Mouse (Mus musculus) liver, embryonic 14.5 days (tissue): Measurements from ENCODE around the gene Ms4a4d. TPM values are rescaled to one million over a fixed set of nuclear protein-coding genes. Genes with fewer than 3 reads are reported as not detected.
A peak's percentile ranks its signal among the peaks of the same experiment; 100 is the strongest.

Experiments
- ATAC-seq: fragments of 200-750 bp; cut with Nextera tagmentation; 2 replicates; pipeline ENCODE4 v1.8.0; 2017; ENCODE audit warnings: moderate number of reproducible peaks, mild to moderate bottlenecking, moderate library complexity; ENCODE audit not compliant: insufficient read depth
- DNase-seq, 3 experiments: peaks; one replicate each; pipeline ENCODE4 v3.0.0-alpha.2; 2012 to 2013; ENCODE audit warnings: low read depth in 3 of 3, low spot score in 3 of 3
- H3K27ac ChIP-seq: fragments of 300-500 bp; sonication (generic); 2 replicates; pipeline ENCODE4 v1.5.1; 2014; ENCODE audit warnings: moderate library complexity, mild to moderate bottlenecking, control low read depth, inconsistent platforms
- H3K27me3 ChIP-seq: fragments of 300-500 bp; sonication (generic); 2 replicates; pipeline ENCODE4 v1.6.1; 2014; ENCODE audit warnings: mild to moderate bottlenecking, low read length, moderate library complexity; ENCODE audit not compliant: control insufficient read depth, insufficient read depth
- H3K36me3 ChIP-seq: fragments of 300-500 bp; sonication (generic); replicated peaks from 2 replicates; pipeline ENCODE4 v1.6.1; 2014; ENCODE audit warnings: low read depth; ENCODE audit not compliant: control insufficient read depth, insufficient read depth
- H3K4me1 ChIP-seq, 2 experiments: fragments of 200-500 bp in 1 of 2; fragments of 300-500 bp in 1 of 2; sonication (generic) in 1 of 2; replicated peaks; 2 replicates each; pipeline ENCODE4 v1.6.1; 2012 to 2014; ENCODE audit warnings: antibody characterized with exemption in 1 of 2, inconsistent platforms in 1 of 2, low read length in 1 of 2; ENCODE audit not compliant: control insufficient read depth in 2 of 2, insufficient read depth in 2 of 2
- H3K4me2 ChIP-seq: fragments of 300-500 bp; sonication (generic); 2 replicates; pipeline ENCODE4 v1.6.1; 2014; ENCODE audit warnings: low read depth, mild to moderate bottlenecking, control low read depth, moderate library complexity
- H3K4me3 ChIP-seq, 2 experiments: fragments of 200-500 bp in 1 of 2; fragments of 300-500 bp in 1 of 2; sonication (generic) in 1 of 2; 2 replicates each; pipeline ENCODE4 v1.5.1; 2012 to 2014; ENCODE audit warnings: low read depth in 2 of 2, low read length in 2 of 2, mild to moderate bottlenecking in 2 of 2, control low read depth in 1 of 2, inconsistent platforms in 1 of 2, moderate library complexity in 1 of 2; ENCODE audit not compliant: insufficient read depth in 1 of 2
- H3K9ac ChIP-seq: fragments of 300-500 bp; sonication (generic); replicated peaks from 2 replicates; pipeline ENCODE4 v1.6.1; 2014; ENCODE audit warnings: mild to moderate bottlenecking, control low read depth, moderate library complexity
- H3K9me3 ChIP-seq: fragments of 300-500 bp; sonication (generic); 2 replicates; pipeline ENCODE4 v1.6.1; 2016; ENCODE audit warnings: low read length, mixed read lengths; ENCODE audit not compliant: control insufficient read depth
- CTCF ChIP-seq: IDR thresholded peaks from 2 replicates; pipeline ENCODE4 v1.5.1; 2016; ENCODE audit warnings: antibody characterized with exemption, low read depth, control low read depth
- EP300 ChIP-seq: IDR thresholded peaks from 2 replicates; pipeline ENCODE4 v1.6.1; 2016; ENCODE audit warnings: antibody characterized with exemption, low read depth
- WGBS: fragments of 180-500 bp; shearing (Covaris S2); extraction: QIAGEN DNeasy Blood & Tissue Kit; methylation state at CpG from one replicate; pipeline ENCODE4 v1.1.7; 2014; ENCODE audit not compliant: insufficient replicate concordance; 5-methylcytosine and 5-hydroxymethylcytosine counted together
- polyA plus RNA-seq, 2 experiments: library from polyadenylated mRNA; depleted of rRNA in 1 of 2; stranded (reverse) in 1 of 2; unstranded in 1 of 2; fragments of >200 nt; fragmentation: Nextera tagmentation in 1 of 2; extraction: Ambion mirVana in 1 of 2; gene quantifications; 2 replicates each; pipeline versions ENCODE4 v1.2.1 to v1.2.3; 2012 to 2014

The Ms4a4d gene
- polyA plus RNA-seq, 2 experiments: 0.09 to 0.20 TPM

DNA sequence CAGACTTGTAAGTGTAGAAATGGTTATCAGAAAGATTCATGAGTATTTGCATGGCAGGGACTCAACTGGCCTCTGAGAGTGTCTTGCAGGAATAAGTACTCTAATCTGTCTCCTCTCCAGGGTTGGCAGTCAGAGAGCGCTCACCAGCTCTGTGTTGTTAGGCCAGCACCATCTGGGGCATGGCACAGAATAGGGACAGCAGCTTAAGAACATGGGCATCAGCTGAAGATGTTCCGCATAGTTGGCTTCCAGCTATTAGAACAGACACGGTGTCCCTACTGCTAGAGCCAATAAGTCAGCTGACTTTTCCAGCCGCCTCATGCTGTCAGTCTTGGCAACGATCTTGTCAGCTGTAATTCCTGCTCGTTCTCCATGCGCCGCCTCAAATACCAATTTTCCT, 38.4 kb downstream of the Ms4a4d start:
- Histone ChIP-seq H3K9ac (no peak overlapping the region), H3K9me3 (no peaks in the 10 kb centered on the region), H3K27ac (no peak overlapping the region), H3K4me1 (no peaks in the 10 kb centered on the region), H3K4me2 (no peak overlapping the region), H3K4me3 (no peak overlapping the region), H3K27me3 (no peaks in the 10 kb centered on the region), H3K36me3 (no peaks in the 10 kb centered on the region)
- DNase-seq: no peak
- no peak for ATAC-seq
- WGBS: 76% methylated on average over 8 of the region's 8 CpGs
- TF ChIP-seq CTCF: no peak
- TF ChIP-seq EP300: no peak

DNA sequence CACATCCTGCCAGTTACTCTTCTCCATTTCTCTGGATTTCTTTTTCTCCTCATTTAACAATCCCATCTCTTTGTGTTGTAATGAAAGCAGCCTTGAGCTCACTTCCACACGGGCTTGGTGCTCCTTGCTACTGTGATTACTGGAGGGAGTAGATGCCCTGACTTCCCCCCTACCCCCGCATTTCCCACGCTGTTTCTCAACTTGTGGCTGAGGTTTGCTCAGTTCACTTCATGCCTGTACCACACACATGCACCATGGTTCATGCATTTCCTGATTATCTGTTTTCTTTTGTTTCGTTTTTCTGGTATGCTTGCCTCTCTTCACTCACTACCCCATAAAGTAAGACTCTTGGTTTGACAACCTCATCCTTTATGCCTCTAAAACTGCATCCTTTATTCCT, 52.6 kb downstream of the Ms4a4d start:
- TF ChIP-seq EP300 (no peak), CTCF (no peak)
- no peak overlapping the region for H3K4me2 ChIP-seq
- no peak overlapping the region for H3K9ac ChIP-seq
- no peaks in the 10 kb centered on the region for H3K27me3 ChIP-seq
- 40% methylated on average over 4 of the region's 4 CpGs for WGBS
- H3K36me3 ChIP-seq: no peaks in the 10 kb centered on the region
- no peaks in the 10 kb centered on the region for H3K9me3 ChIP-seq
- no peak overlapping the region for H3K4me3 ChIP-seq
- DNase-seq: no peak
- no peak overlapping the region for H3K27ac ChIP-seq
- ATAC-seq: no peak
- no peaks in the 10 kb centered on the region for H3K4me1 ChIP-seq

DNA sequence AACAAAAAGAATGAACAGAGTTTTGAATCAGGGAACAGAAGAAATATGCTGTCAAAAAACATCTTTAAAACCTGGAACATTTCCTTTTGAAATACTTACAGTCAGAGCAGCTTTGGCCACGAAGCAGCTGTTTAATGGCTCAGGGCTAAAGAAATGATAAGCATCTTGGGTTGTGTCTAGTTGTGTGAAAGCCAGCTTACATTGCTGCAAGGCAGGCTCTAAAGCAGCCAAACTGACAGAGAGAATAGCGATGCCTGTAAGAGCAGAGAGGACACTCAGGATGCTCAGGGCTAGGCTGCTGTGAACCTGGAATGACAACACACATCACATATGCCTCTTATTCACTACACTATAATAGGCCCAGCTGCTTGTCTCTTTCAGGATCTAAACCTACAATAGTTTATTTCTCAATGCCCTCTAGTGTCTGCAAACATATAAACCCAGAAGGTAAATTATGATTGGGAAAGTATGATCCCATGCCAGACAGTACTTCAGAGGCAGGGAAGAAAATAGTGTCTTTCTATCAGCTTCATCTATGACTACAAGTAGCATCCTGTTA, 53.4 kb downstream of the Ms4a4d start:
- no peaks in the 10 kb centered on the region for H3K27me3 ChIP-seq
- TF ChIP-seq EP300 (no peak), CTCF (no peak)
- no peaks in the 10 kb centered on the region for H3K9me3 ChIP-seq
- no peak overlapping the region for H3K9ac ChIP-seq
- ATAC-seq (no peak), DNase-seq (no peak)
- H3K36me3 ChIP-seq: no peaks in the 10 kb centered on the region
- H3K4me3 ChIP-seq: no peak overlapping the region
- H3K4me1 ChIP-seq: no peaks in the 10 kb centered on the region
- no peak overlapping the region for H3K4me2 ChIP-seq
- WGBS: 47% methylated on average over 2 of the region's 2 CpGs
- H3K27ac ChIP-seq: no peak overlapping the region

DNA sequence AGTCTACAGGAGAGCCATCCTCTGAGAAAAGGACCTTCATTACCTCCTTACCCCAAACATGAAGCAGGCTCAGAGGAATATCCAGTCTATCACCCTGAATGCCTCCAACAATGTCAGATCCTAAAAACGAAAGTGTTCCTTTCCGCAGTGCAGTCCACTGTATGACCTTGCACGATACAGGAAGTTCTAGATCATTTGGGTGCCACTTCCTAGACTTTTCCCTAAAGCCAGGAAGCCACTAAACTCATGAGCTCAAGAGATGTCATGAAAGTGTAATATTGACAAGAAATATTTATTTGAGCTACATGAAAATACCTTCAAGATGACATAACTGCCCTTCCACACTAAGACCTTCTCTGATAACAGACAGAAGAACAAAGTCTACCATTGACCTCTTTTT, 64.7 kb downstream of the Ms4a4d start:
- H3K27me3 ChIP-seq: no peaks in the 10 kb centered on the region
- H3K9ac ChIP-seq: no peak overlapping the region
- H3K4me3 ChIP-seq: no peak overlapping the region
- no peak overlapping the region for H3K27ac ChIP-seq
- ATAC-seq (no peak), DNase-seq (no peak)
- WGBS: 76% methylated on average over 3 of the region's 3 CpGs
- no peak for TF ChIP-seq EP300
- TF ChIP-seq CTCF: no peak
- H3K36me3 ChIP-seq: no peaks in the 10 kb centered on the region
- H3K4me2 ChIP-seq: no peak overlapping the region
- H3K9me3 ChIP-seq: no peaks in the 10 kb centered on the region
- H3K4me1 ChIP-seq: 0 out of 4 replicates have a peak, but pooled peaks cover 0 to 1% of the 10 kb centered on the region in 2 experiments

DNA sequence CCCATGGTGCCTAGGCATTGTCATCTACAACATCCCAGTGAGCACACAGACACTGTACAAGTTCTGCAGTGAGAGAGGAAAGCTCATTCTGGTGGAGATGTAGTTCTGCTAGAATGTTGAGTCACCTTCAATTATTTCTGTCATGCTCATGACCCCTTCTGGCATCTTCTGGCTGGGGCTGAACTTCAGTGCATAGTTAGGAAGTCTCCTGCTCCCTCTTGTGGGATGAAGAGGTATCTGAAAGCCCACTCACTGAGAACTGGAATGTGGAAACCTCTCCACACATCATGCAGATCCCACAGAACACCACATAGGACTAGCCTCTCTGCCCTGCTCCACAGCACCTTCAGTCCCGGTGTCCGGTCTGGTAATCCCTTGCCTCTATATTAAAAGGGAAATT, 65.4 kb downstream of the Ms4a4d start:
- 66% methylated on average over 2 of the region's 2 CpGs for WGBS
- H3K4me2 ChIP-seq: no peak overlapping the region
- ATAC-seq (no peak), DNase-seq (no peak)
- no peak overlapping the region for H3K27ac ChIP-seq
- H3K27me3 ChIP-seq: no peaks in the 10 kb centered on the region
- no peaks in the 10 kb centered on the region for H3K36me3 ChIP-seq
- no peaks in the 10 kb centered on the region for H3K9me3 ChIP-seq
- H3K9ac ChIP-seq: no peak overlapping the region
- TF ChIP-seq CTCF (peak; percentile 58), EP300 (no peak)
- no peak overlapping the region for H3K4me3 ChIP-seq
- H3K4me1 ChIP-seq: 0 out of 4 replicates have a peak, but pooled peaks cover 0 to 1% of the 10 kb centered on the region in 2 experiments
